Mouse (Mus musculus) E14TG2a.4 (cell line): ENCODE data around the gene Stk10.

Experiments
- H3K27me3 ChIP-seq: 2 replicates; pipeline ENCODE4 v1.6.1; 2014; ENCODE audit warnings: low read length, control low read depth; ENCODE audit not compliant: insufficient read depth
- H3K36me3 ChIP-seq: 2 replicates; pipeline ENCODE4 v1.6.1; 2014; ENCODE audit warnings: low read length, control low read depth; ENCODE audit not compliant: insufficient read depth
- H3K4me1 ChIP-seq: replicated peaks from 2 replicates; pipeline ENCODE4 v1.6.1; 2014; ENCODE audit warnings: low read depth, low read length, control low read depth
- H3K4me3 ChIP-seq: replicated peaks from 2 replicates; pipeline ENCODE4 v1.5.1; 2014; ENCODE audit warnings: mild to moderate bottlenecking, low read length
- H3K9me3 ChIP-seq: 2 replicates; pipeline ENCODE4 v1.6.1; 2014; ENCODE audit warnings: low read length, control low read depth
- CTCF ChIP-seq: conservative IDR thresholded peaks from 2 replicates; pipeline ENCODE4 v1.5.1; 2014; ENCODE audit warnings: low read length
- NANOG ChIP-seq: IDR thresholded peaks from 2 replicates; pipeline ENCODE4 v1.6.1; 2014; ENCODE audit warnings: borderline replicate concordance, low read length, mixed read lengths
- POU5F1 ChIP-seq: IDR thresholded peaks from 2 replicates; pipeline ENCODE4 v1.6.1; 2014; ENCODE audit warnings: low read length, borderline replicate concordance

The Stk10 gene

GRCm38 (mm10) chr11:32589201-32589600 lies 56.1 kb downstream of the Stk10 start:
- Histone ChIP-seq H3K27me3 (no peaks in the 10 kb centered on the region), H3K36me3 (peaks cover 22% of the 10 kb centered on the region), H3K4me3 (no peak overlapping the region), H3K4me1 (peaks cover 58% of the 10 kb centered on the region), H3K9me3 (peaks cover 4% of the 10 kb centered on the region; the same call in 1 of the 2 replicates)
- TF ChIP-seq CTCF (no peak), NANOG (no peak), POU5F1 (no peak)

- peaks cover 56% of the 10 kb centered on the region for H3K4me1 ChIP-seq
- no peak overlapping the region for H3K4me3 ChIP-seq
- H3K27me3 ChIP-seq: no peaks in the 10 kb centered on the region
- H3K9me3 ChIP-seq: peaks cover 7% of the 10 kb centered on the region; the same call in 1 of the 2 replicates
- H3K36me3 ChIP-seq: peaks cover 22% of the 10 kb centered on the region
- no peak for TF ChIP-seq CTCF
- TF ChIP-seq NANOG: no peak
- no peak for TF ChIP-seq POU5F1
These were observed 56.7 kb downstream of the Stk10 start for GRCm38 (mm10) chr11:32589791-32590190.

GRCm38 (mm10) chr11:32590205-32590604 lies 57.1 kb downstream of the Stk10 start:
- TF ChIP-seq CTCF: no peak
- no peaks in the 10 kb centered on the region for H3K27me3 ChIP-seq
- H3K4me1 ChIP-seq: peaks cover 52% of the 10 kb centered on the region
- H3K4me3 ChIP-seq: no peak overlapping the region
- peaks cover 22% of the 10 kb centered on the region for H3K36me3 ChIP-seq
- H3K9me3 ChIP-seq: peaks cover 7% of the 10 kb centered on the region; the same call in 1 of the 2 replicates

GRCm38 (mm10) chr11:32591921-32592850 lies 59.1 kb downstream of the Stk10 start:
- TF ChIP-seq CTCF (peak; percentile 24), POU5F1 (no peak)

GRCm38 (mm10) chr11:32593081-32593480 lies 60.0 kb downstream of the Stk10 start:
- peaks cover 16% of the 10 kb centered on the region for H3K9me3 ChIP-seq
- no peak for TF ChIP-seq NANOG
- no peak for TF ChIP-seq POU5F1
- no peak for TF ChIP-seq CTCF
- peaks cover 40% of the 10 kb centered on the region for H3K4me1 ChIP-seq
- no peaks in the 10 kb centered on the region for H3K27me3 ChIP-seq
- H3K36me3 ChIP-seq: peaks cover 23% of the 10 kb centered on the region
- no peak overlapping the region for H3K4me3 ChIP-seq

More at GRCm38 (mm10) chr11:32591921-32592850, 59.1 kb downstream of the Stk10 start:
- H3K27me3 ChIP-seq: no peaks in the 10 kb centered on the region
- H3K4me3 ChIP-seq: no peak overlapping the region
- H3K9me3 ChIP-seq: peaks cover 16% of the 10 kb centered on the region
- peaks cover 22% of the 10 kb centered on the region for H3K36me3 ChIP-seq
- peaks cover 49% of the 10 kb centered on the region for H3K4me1 ChIP-seq

GRCm38 (mm10) chr11:32594122-32594521 lies 61.0 kb downstream of the Stk10 start:
- Histone ChIP-seq H3K36me3 (peaks cover 28% of the 10 kb centered on the region), H3K4me1 (peaks cover 29% of the 10 kb centered on the region), H3K4me3 (no peak overlapping the region), H3K27me3 (no peaks in the 10 kb centered on the region), H3K9me3 (peaks cover 16% of the 10 kb centered on the region)
- TF ChIP-seq NANOG (no peak), CTCF (peak; percentile 49)

GRCm38 (mm10) chr11:32600371-32600770 lies 67.3 kb downstream of the Stk10 start:
- H3K4me1 ChIP-seq: peaks cover 52% of the 10 kb centered on the region
- peaks cover 19% of the 10 kb centered on the region for H3K36me3 ChIP-seq
- H3K4me3 ChIP-seq: 0 out of 2 replicates have a peak overlapping the region, but pooled peaks have one; percentile 17
- H3K27me3 ChIP-seq: peaks cover 3% of the 10 kb centered on the region; the same call in 1 of the 2 replicates
- TF ChIP-seq CTCF (no peak), NANOG (no peak)
- H3K9me3 ChIP-seq: peaks cover 8% of the 10 kb centered on the region; the same call in 1 of the 2 replicates

GRCm38 (mm10) chr11:32601528-32602323 lies 68.6 kb downstream of the Stk10 start:
- Histone ChIP-seq H3K4me1 (peaks cover 46% of the 10 kb centered on the region), H3K4me3 (no peak overlapping the region), H3K9me3 (no peaks in the 10 kb centered on the region), H3K36me3 (peaks cover 22% of the 10 kb centered on the region), H3K27me3 (peaks cover 3% of the 10 kb centered on the region; the same call in 1 of the 2 replicates)
- no peak for TF ChIP-seq POU5F1
- no peak for TF ChIP-seq NANOG
- no peak for TF ChIP-seq CTCF
